Mouse (Mus musculus) liver, adult 10 weeks (tissue): ENCODE data around the gene Gpnmb. TPM values are rescaled to one million over a fixed set of nuclear protein-coding genes. Genes with fewer than 3 reads are reported as not detected.

Experiments used
- polyA plus RNA-seq: library from polyadenylated mRNA; stranded (reverse); fragments of 350-450 nt; fragmentation: Illumina TruSeq; extraction: RNeasy Lipid Tissue Mini Kit (QIAGEN cat#74804); gene quantifications from one replicate; pipeline ENCODE4 v1.2.3, GENCODE M21; 2014; ENCODE audit warnings: low read depth, low replicate concordance

Gpnmb gene
- polyA plus RNA-seq, result not detected

DNA sequence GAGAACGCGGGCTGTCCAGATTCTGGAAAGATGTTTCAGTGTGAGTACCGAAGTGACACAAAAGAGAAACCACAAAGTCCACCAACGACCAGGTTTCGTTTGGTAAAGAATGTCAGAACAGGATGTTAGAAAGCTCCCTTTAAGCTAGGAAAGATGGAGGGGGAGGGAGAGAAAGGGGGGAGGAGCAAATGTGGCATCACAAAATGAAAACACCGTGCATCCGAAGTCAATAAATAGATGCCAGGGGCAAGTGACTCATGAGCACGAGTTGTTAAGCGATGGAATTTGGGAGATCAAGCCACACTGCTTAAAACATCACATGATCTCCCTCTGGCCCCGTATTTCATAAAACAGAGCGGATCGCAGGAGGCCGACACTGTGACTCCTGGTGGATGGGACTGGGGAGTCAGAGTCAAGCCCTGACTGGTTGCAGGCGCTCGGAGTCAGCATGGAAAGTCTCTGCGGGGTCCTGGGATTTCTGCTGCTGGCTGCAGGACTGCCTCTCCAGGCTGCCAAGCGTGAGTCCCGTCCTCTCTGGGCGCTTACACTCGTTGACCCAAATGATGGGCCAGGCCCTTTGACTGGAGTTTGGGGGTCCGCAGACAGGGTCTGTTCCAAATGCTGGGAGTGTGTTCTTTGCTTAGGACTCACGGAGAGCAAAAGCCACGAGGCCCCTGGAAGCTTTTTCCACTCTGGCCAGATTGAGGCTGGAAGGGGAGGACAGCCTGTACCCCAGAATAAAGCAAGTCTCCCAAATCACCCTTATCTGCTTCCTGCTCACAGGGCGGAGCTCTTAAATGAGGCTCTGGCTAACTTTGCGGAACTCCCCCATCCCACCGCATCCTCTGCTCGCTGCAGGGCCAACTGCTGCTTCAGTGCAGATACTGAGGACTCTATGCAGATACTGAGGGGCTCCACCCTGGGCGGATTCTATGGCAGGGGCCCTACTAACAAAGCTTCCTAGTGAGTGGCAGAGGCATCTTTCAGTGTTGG, at the start of gene Gpnmb:
Gene Gpnmb, plus strand, starts transcription at position 272 of the 993 bp plus-strand sequence.

DNA sequence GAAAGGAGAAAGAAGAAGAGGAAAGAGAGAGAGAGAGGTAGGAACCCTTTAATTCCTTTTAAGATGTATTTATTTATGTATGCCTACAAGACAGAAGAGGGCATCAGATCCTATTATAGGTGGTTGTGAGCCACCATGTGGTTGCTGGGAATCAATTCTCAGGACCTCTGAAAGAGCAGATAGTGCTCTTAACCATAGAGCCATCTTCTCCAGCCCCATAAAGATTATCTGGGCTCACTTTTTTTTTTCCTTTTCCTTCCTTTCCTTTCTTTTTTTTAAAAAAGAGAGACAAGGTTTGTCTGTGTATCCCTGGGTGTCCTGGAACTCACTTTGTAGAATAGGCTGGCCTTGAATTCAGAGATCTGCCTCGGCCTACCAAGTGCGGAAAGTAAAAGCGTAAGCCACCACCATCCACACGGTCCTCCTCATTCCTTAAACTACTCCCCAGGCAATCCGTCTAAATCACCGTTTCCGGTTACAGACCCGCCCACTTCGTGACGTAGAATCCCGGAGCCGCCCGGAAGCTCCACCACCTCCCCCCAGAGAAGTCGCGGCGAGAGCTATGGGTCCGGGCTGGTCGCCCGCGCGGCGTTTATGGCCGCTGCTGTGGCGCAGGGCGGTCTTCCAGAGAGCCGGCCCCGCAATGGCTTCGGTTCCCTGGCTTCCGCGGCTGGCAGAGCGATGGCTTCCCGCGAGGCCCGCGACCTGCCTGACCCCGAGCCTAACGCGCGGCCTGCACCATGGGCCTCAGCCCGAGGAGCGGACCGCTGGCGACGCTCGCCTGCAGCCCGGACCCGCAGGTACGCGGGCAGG, 37.2 kb downstream of the Gpnmb start, which contains the start of gene Malsu1:
Gene Malsu1, plus strand, starts transcription at position 492 of the 813 bp plus-strand sequence.

Other genes with a start within 250 kb of the Gpnmb start
- 74.1 TPM for gene Tmem176a, start 195.6 kb upstream of the Gpnmb start, polyA plus RNA-seq
- 51.6 TPM for gene Tmem176b, start 195.1 kb upstream of the Gpnmb start, polyA plus RNA-seq
- not detected for gene Aoc1, start 163.7 kb upstream of the Gpnmb start, polyA plus RNA-seq
- gene 1600015I10Rik, start 106.7 kb upstream of the Gpnmb start, polyA plus RNA-seq, result not detected
- not detected for gene Doxl2, start 61.6 kb upstream of the Gpnmb start, polyA plus RNA-seq
- gene Svs1, start 49.7 kb upstream of the Gpnmb start, polyA plus RNA-seq, result not detected
- gene Malsu1, start 37.2 kb downstream of the Gpnmb start, polyA plus RNA-seq, result 23.5 TPM
- gene Igf2bp3, start 178.4 kb downstream of the Gpnmb start, polyA plus RNA-seq, result not detected
- 39.6 TPM for gene Tra2a, start 227.5 kb downstream of the Gpnmb start, polyA plus RNA-seq